Mouse (Mus musculus) lung, postnatal 0 days (tissue): ENCODE measurements around the gene Rsc1a1.

Source experiments
- CTCF ChIP-seq: IDR thresholded peaks from 2 replicates; pipeline ENCODE4 v1.5.1; 2016; ENCODE audit warnings: antibody characterized with exemption, mild to moderate bottlenecking
- EP300 ChIP-seq: IDR thresholded peaks from 2 replicates; pipeline ENCODE4 v1.6.1; 2016; ENCODE audit warnings: antibody characterized with exemption, mild to moderate bottlenecking, control low read depth

DNA sequence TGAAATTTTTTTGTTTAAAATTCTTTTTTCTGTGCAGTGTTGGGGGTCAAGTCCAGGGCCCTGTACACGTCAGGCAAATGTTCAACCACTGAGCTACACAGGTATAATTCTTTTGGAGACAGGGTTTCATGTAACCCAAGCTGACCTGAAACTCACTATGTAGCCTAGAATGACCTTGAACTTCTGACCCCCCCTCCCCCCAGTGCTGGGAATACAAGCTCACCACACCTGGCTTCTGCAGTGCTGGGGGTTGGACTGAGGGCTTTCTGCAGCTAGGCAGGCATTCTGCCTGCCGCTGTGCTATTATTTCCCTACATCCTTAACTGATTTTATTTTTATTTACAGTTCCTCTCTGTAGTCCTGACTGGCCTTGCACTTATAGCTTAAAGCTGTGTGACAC, 6.4 kb downstream of the Rsc1a1 start:
- TF ChIP-seq CTCF (no peak), EP300 (no peak)
